ENCODE assay signal across 8 mouse cellular contexts in the genomic region with DNA sequence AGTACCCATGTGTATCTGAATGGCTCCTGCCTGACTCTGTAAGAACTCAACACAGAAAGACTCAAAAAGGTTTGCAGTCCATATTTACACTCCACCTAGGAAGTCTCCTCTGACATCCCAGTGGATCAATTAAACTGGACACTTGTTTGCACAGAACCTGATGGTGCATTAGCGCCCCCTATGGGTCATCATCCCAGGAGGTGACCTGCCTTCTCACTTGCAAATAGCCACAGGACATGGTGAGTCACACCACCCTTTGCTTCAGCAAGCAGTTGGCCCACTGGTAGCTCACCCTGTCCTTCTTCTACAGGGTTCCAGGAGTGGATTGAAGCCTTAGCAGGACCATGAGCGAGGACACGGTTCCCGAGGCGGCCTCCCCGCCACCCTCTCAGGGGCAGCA. TPM values are rescaled to one million over a fixed set of nuclear protein-coding genes. Genes with fewer than 3 reads are reported as not detected.
DNase-seq lines count a peak whose midpoint lies in the region; ATAC-seq and TF ChIP-seq lines count a peak whose summit lies in the region.

No protein-coding gene starts in this region.

- no peak for ATAC-seq in monocyte, adult 5-6 weeks (replicated peaks; ENCODE audit: insufficient number of reproducible peaks, low FRiP score, low TSS enrichment, poor library complexity, severe bottlenecking)

- no peak for TF ChIP-seq POLR2A in lung, adult 2 months (IDR thresholded peaks at IDR 0.05; ENCODE audit: borderline replicate concordance, extremely low read depth, low read depth, low read length)

- H3K4me3 ChIP-seq in lung, adult 2 months (replicated peaks; ENCODE audit: extremely low read depth, low read depth, low read length) = no peak overlapping the region

- DNase-seq in layer of hippocampus, adult 11-12 months (ENCODE audit: low spot score) = peak; percentile 78
- DNase-seq in layer of hippocampus, adult 9-11 months = no peak
- peak; percentile 67 for DNase-seq in NIH3T3 (ENCODE audit: low read depth)
- DNase-seq in c-Kit-positive CD71-positive TER-119-positive erythroid progenitor cells, embryonic 14.5 days (ENCODE audit: low spot score) = peak; percentile 67
- DNase-seq in heart, postnatal 25 days (ENCODE audit: low spot score) = peak; percentile 11
- DNase-seq in lung, adult 2 months = peak; percentile 47
- peak; percentile 69 for DNase-seq in right cerebral cortex, postnatal 4 days

- peak; percentile 67 for TF ChIP-seq CTCF in lung, adult 2 months (IDR thresholded peaks at IDR 0.05; ENCODE audit: insufficient read depth, low read length)

- no peaks in the 10 kb centered on the region for H3K4me1 ChIP-seq in lung, adult 2 months (ENCODE audit: control insufficient read depth, insufficient read depth, low read length)

- 64% methylated on average over 6 of the region's 6 CpGs for WGBS in lung, adult 2 months

- intact Hi-C loops in heart, postnatal 25 days (cut with DNase I) = loop anchor here (5.0 kb wide), 1 partner anchor 63 kb away; no protein-coding TSS in a partner anchor

RNA-seq across cellular contexts. Expression of gene Add2, which starts 57.0 kb away (rescaled TPM):
- under 1 TPM; 0.29 to 0.31 TPM for total RNA-seq in heart, postnatal 25 days (2021)
- 0.17 and 0.80 TPM in 2 replicates for polyA plus RNA-seq in lung, adult 2 months (2012; rRNA removed)
- total RNA-seq in monocyte, adult 5-6 weeks (2017) = 0.11 to 0.29 TPM in 2 of 3 replicates, not detected in the other
